Mouse (Mus musculus): ENCODE measurements around the gene Khdc4. TPM values are rescaled to one million over a fixed set of nuclear protein-coding genes. Genes with fewer than 3 reads are reported as not detected.

Khdc4 gene
- polyA plus RNA-seq, 1 experiment from 2014 or later, result 103 TPM

- no peak for ATAC-seq (ENCODE audit: low FRiP score, low TSS enrichment)
- Histone ChIP-seq H3K27ac (ENCODE audit: low read depth, low read length) (no peak overlapping the region), H3K4me3 (ENCODE audit: low read length) (no peak overlapping the region), H3K36me3 (ENCODE audit: control insufficient read depth, insufficient read depth, low read length) (peaks cover 57% of the 10 kb centered on the region), H3K9me3 (ENCODE audit: control insufficient read depth, low read length) (no peaks in the 10 kb centered on the region), H3K4me2 (replicated peaks; ENCODE audit: low read depth, low read length) (no peak overlapping the region), H3K9ac (ENCODE audit: low read depth, low read length) (no peak overlapping the region), H3K4me1 (ENCODE audit: control insufficient read depth, insufficient read depth, low read length) (no peaks in the 10 kb centered on the region), H3K27me3 (ENCODE audit: control insufficient read depth, insufficient read depth, low read length) (no peaks in the 10 kb centered on the region)
- WGBS, result 92% methylated on average over 14 of the region's 14 CpGs
These were observed 37.7 kb upstream of the Khdc4 start for GRCm38 (mm10) chr3:88647779-88648413.

- ATAC-seq (ENCODE audit: low FRiP score, low TSS enrichment), result no peak
- no peak overlapping the region for H3K4me3 ChIP-seq (ENCODE audit: low read length)
- H3K36me3 ChIP-seq (ENCODE audit: control insufficient read depth, insufficient read depth, low read length), result peaks cover 50% of the 10 kb centered on the region
- no peak overlapping the region for H3K4me2 ChIP-seq (replicated peaks; ENCODE audit: low read depth, low read length)
- H3K4me1 ChIP-seq (ENCODE audit: control insufficient read depth, insufficient read depth, low read length), result no peaks in the 10 kb centered on the region
- no peak overlapping the region for H3K27ac ChIP-seq (ENCODE audit: low read depth, low read length)
- no peaks in the 10 kb centered on the region for H3K27me3 ChIP-seq (ENCODE audit: control insufficient read depth, insufficient read depth, low read length)
- H3K9me3 ChIP-seq (ENCODE audit: control insufficient read depth, low read length), result no peaks in the 10 kb centered on the region
- 87% methylated on average over 12 of the region's 12 CpGs for WGBS
- H3K9ac ChIP-seq (ENCODE audit: low read depth, low read length), result no peak overlapping the region
These were observed 37.0 kb upstream of the Khdc4 start for GRCm38 (mm10) chr3:88648452-88649168.

- 80% methylated on average over 10 of the region's 10 CpGs for WGBS
- H3K4me1 ChIP-seq (ENCODE audit: control insufficient read depth, insufficient read depth, low read length), result no peaks in the 10 kb centered on the region
- no peaks in the 10 kb centered on the region for H3K27me3 ChIP-seq (ENCODE audit: control insufficient read depth, insufficient read depth, low read length)
- H3K9me3 ChIP-seq (ENCODE audit: control insufficient read depth, low read length), result no peaks in the 10 kb centered on the region
- ATAC-seq (ENCODE audit: low FRiP score, low TSS enrichment), result no peak
- H3K9ac ChIP-seq (ENCODE audit: low read depth, low read length), result no peak overlapping the region
- H3K4me3 ChIP-seq (ENCODE audit: low read length), result no peak overlapping the region
- H3K27ac ChIP-seq (ENCODE audit: low read depth, low read length), result no peak overlapping the region
- no peak overlapping the region for H3K4me2 ChIP-seq (replicated peaks; ENCODE audit: low read depth, low read length)
- H3K36me3 ChIP-seq (ENCODE audit: control insufficient read depth, insufficient read depth, low read length), result peaks cover 44% of the 10 kb centered on the region
These were observed 36.4 kb upstream of the Khdc4 start for GRCm38 (mm10) chr3:88649186-88649585.

GRCm38 (mm10) chr3:88649967-88650366 lies 35.6 kb upstream of the Khdc4 start:
- H3K36me3 ChIP-seq (ENCODE audit: control insufficient read depth, insufficient read depth, low read length), result peaks cover 36% of the 10 kb centered on the region
- no peak for ATAC-seq (ENCODE audit: low FRiP score, low TSS enrichment)
- no peak overlapping the region for H3K4me3 ChIP-seq (ENCODE audit: low read length)

GRCm38 (mm10) chr3:88650713-88651504 lies 34.7 kb upstream of the Khdc4 start:
- Histone ChIP-seq H3K4me1 (ENCODE audit: control insufficient read depth, insufficient read depth, low read length) (no peaks in the 10 kb centered on the region), H3K4me2 (replicated peaks; ENCODE audit: low read depth, low read length) (no peak overlapping the region), H3K4me3 (ENCODE audit: low read length) (no peak overlapping the region), H3K9me3 (ENCODE audit: control insufficient read depth, low read length) (no peaks in the 10 kb centered on the region), H3K27ac (ENCODE audit: low read depth, low read length) (no peak overlapping the region), H3K9ac (ENCODE audit: low read depth, low read length) (no peak overlapping the region), H3K36me3 (ENCODE audit: control insufficient read depth, insufficient read depth, low read length) (peaks cover 27% of the 10 kb centered on the region), H3K27me3 (ENCODE audit: control insufficient read depth, insufficient read depth, low read length) (no peaks in the 10 kb centered on the region)
- WGBS, result 74% methylated on average over 13 of the region's 13 CpGs
- ATAC-seq (ENCODE audit: low FRiP score, low TSS enrichment), result no peak

More at GRCm38 (mm10) chr3:88649967-88650366, 35.6 kb upstream of the Khdc4 start:
- no peak overlapping the region for H3K27ac ChIP-seq (ENCODE audit: low read depth, low read length)
- H3K4me1 ChIP-seq (ENCODE audit: control insufficient read depth, insufficient read depth, low read length), result no peaks in the 10 kb centered on the region
- H3K9ac ChIP-seq (ENCODE audit: low read depth, low read length), result no peak overlapping the region
- WGBS, result 98% methylated on average over 13 of the region's 13 CpGs
- no peak overlapping the region for H3K4me2 ChIP-seq (replicated peaks; ENCODE audit: low read depth, low read length)
- no peaks in the 10 kb centered on the region for H3K27me3 ChIP-seq (ENCODE audit: control insufficient read depth, insufficient read depth, low read length)
- H3K9me3 ChIP-seq (ENCODE audit: control insufficient read depth, low read length), result no peaks in the 10 kb centered on the region

GRCm38 (mm10) chr3:88651669-88652618 lies 33.7 kb upstream of the Khdc4 start:
- Histone ChIP-seq H3K4me1 (ENCODE audit: control insufficient read depth, insufficient read depth, low read length) (no peaks in the 10 kb centered on the region), H3K36me3 (ENCODE audit: control insufficient read depth, insufficient read depth, low read length) (peaks cover 16% of the 10 kb centered on the region), H3K9ac (ENCODE audit: low read depth, low read length) (no peak overlapping the region), H3K27ac (ENCODE audit: low read depth, low read length) (no peak overlapping the region), H3K9me3 (ENCODE audit: control insufficient read depth, low read length) (no peaks in the 10 kb centered on the region), H3K27me3 (ENCODE audit: control insufficient read depth, insufficient read depth, low read length) (no peaks in the 10 kb centered on the region), H3K4me3 (ENCODE audit: low read length) (no peak overlapping the region), H3K4me2 (replicated peaks; ENCODE audit: low read depth, low read length) (no peak overlapping the region)
- ATAC-seq (ENCODE audit: low FRiP score, low TSS enrichment), result no peak
- 77% methylated on average over 18 of the region's 18 CpGs for WGBS

- no peak within 1 kb of the TSS for H3K9ac ChIP-seq (ENCODE audit: low read depth, low read length)
- peaks cover 6% of the 10 kb centered on the region for H3K36me3 ChIP-seq (ENCODE audit: control insufficient read depth, insufficient read depth, low read length)
- 87% methylated on average over 17 of the region's 17 CpGs for WGBS
- H3K4me2 ChIP-seq (replicated peaks; ENCODE audit: low read depth, low read length), result no peak within 1 kb of the TSS
- no peaks in the 10 kb centered on the region for H3K9me3 ChIP-seq (ENCODE audit: control insufficient read depth, low read length)
- H3K27me3 ChIP-seq (ENCODE audit: control insufficient read depth, insufficient read depth, low read length), result no peaks in the 10 kb centered on the region
- no peak within 1 kb of the TSS for H3K27ac ChIP-seq (ENCODE audit: low read depth, low read length)
- H3K4me3 ChIP-seq (ENCODE audit: low read length), result no peak within 1 kb of the TSS
- H3K4me1 ChIP-seq (ENCODE audit: control insufficient read depth, insufficient read depth, low read length), result no peaks in the 10 kb centered on the region
- no peak for ATAC-seq (ENCODE audit: low FRiP score, low TSS enrichment)
These were observed 32.6 kb upstream of the Khdc4 start, which contains the start of gene Rxfp4 for GRCm38 (mm10) chr3:88652846-88653515. Gene Rxfp4 (minus strand): TSS chr3:88653142.
